ENCODE assay signal across 23 mouse cellular contexts in the genomic region with DNA sequence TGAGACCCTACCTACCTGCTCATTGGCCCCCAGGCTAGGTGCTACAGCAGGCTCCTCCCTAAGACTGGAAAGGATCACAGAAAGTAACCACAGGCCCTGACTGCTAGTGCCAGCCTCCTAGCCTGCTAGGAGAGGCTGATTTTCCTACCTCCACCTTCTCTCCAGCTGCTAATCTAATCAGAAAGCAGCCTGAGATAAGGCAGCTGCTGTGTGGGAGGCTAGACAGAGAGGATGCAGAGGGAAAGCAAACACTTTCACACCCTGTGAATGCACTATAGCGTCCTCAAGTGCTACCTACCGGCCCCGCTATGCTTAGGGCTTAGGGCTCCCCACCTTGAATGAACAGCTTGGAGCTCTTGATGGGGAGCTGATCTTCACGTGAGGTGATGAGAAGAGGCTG. TPM values are rescaled to one million over a fixed set of nuclear protein-coding genes. Genes with fewer than 3 reads are reported as not detected.
DNase-seq lines count a peak whose midpoint lies in the region; ATAC-seq lines count a peak whose summit lies in the region.
"Had no signal": no experiment of that assay in that cellular context is flagged by ENCODE, and none has a peak within 500 bp of the region (broad histone marks: within the 10 kb centered on the region; RNA-seq: fewer than 3 reads in every experiment).

No protein-coding gene starts in this region.

- peaks cover 28% of the 10 kb centered on the region for H3K4me1 ChIP-seq in kidney, embryonic 15.5 days
- H3K4me1 ChIP-seq: megakaryocyte, embryonic 14.5 days had no signal

- 57% methylated on average over 4 of the region's 4 CpGs for WGBS in kidney, embryonic 15.5 days

- peak overlapping the region; percentile 55; the same call in 1 of the 2 replicates for H3K27ac ChIP-seq in kidney, embryonic 15.5 days
- H3K27ac ChIP-seq: embryonic facial prominence, embryonic 15.5 days; hindbrain, embryonic 15.5 days; limb, embryonic 15.5 days; midbrain, embryonic 15.5 days had no signal

- DNase-seq in frontal cortex, postnatal 14 days (ENCODE audit: low spot score in 2 of 2) = no peak
- DNase-seq in kidney, postnatal 10 days = no peak
- peak; percentile 12 for DNase-seq in right cerebral cortex, adult 18-20 months
- no peak for DNase-seq in right cerebral cortex, postnatal 36 days (ENCODE audit: low spot score in 2 of 2)
- DNase-seq: adrenal gland, postnatal 25 days; cerebellum, adult 11-12 months; cerebellum, postnatal 14 days; heart, adult 18-20 months; heart, postnatal 36 days; kidney, adult 8-10 months; spleen, adult 18-20 months; thymus, postnatal 14 days had no signal

- H3K27me3 ChIP-seq in kidney, embryonic 15.5 days = no peaks in the 10 kb centered on the region
- H3K27me3 ChIP-seq: embryonic facial prominence, embryonic 15.5 days; hindbrain, embryonic 15.5 days; limb, embryonic 15.5 days; midbrain, embryonic 15.5 days had no signal

- ATAC-seq in frontal cortex, adult (ENCODE audit: low TSS enrichment) = 0 out of 2 replicates have a peak, but pooled peaks have one; percentile 16
- ATAC-seq in kidney, embryonic 15.5 days (replicated peaks; ENCODE audit: low FRiP score) = no peak
- ATAC-seq in activated CD4-positive, CD25-positive, alpha-beta regulatory T cell, adult 4 months = no peak
- ATAC-seq: CD4-positive, CD25-positive, alpha-beta regulatory T cell, adult 4 months; forebrain, embryonic 16.5 days; midbrain, embryonic 15.5 days had no signal

- H3K4me2 ChIP-seq in kidney, embryonic 15.5 days = no peak overlapping the region
- H3K4me2 ChIP-seq: embryonic facial prominence, embryonic 15.5 days; hindbrain, embryonic 15.5 days; limb, embryonic 15.5 days; midbrain, embryonic 15.5 days had no signal

- H3K4me3 ChIP-seq in kidney, embryonic 15.5 days (replicated peaks) = no peak overlapping the region
- H3K4me3 ChIP-seq: embryonic facial prominence, embryonic 15.5 days; hindbrain, embryonic 15.5 days; limb, embryonic 15.5 days; megakaryocyte, embryonic 14.5 days; midbrain, embryonic 15.5 days; myocyte had no signal

- H3K9ac ChIP-seq in kidney, embryonic 15.5 days = no peak overlapping the region
- H3K9ac ChIP-seq: embryonic facial prominence, embryonic 15.5 days; hindbrain, embryonic 15.5 days; limb, embryonic 15.5 days; midbrain, embryonic 15.5 days had no signal

- no peaks in the 10 kb centered on the region for H3K9me3 ChIP-seq in kidney, embryonic 15.5 days (replicated peaks)
- H3K9me3 ChIP-seq: embryonic facial prominence, embryonic 15.5 days; hindbrain, embryonic 15.5 days; limb, embryonic 15.5 days; megakaryocyte, embryonic 14.5 days; midbrain, embryonic 15.5 days had no signal

- no peaks in the 10 kb centered on the region for H3K36me3 ChIP-seq in kidney, embryonic 15.5 days
- H3K36me3 ChIP-seq: embryonic facial prominence, embryonic 15.5 days; hindbrain, embryonic 15.5 days; limb, embryonic 15.5 days; midbrain, embryonic 15.5 days had no signal

RNA-seq across cellular contexts. Expression of a gene that starts 19.6 kb away (rescaled TPM):
- polyA plus RNA-seq in kidney, embryonic 15.5 days (2015; fragmentation: Nextera tagmentation; extraction: Ambion mirVana) = 26.8 and 28.8 TPM in 2 replicates
- under 1 TPM in 1 of 2 experiments, not detected in 1; 0.26 TPM for polyA plus RNA-seq in activated CD4-positive, CD25-positive, alpha-beta regulatory T cell, adult 4 months (2017; shearing (Covaris generic))

Comparison
In these comparisons a context has a peak if more than half of its experiments do, and no peak if none do; other contexts are left out.
1. RNA of a gene that starts 19.6 kb away (polyA plus RNA-seq): 26.8 to 28.8 TPM in kidney, embryonic 15.5 days; 0.26 TPM in activated CD4-positive, CD25-positive, alpha-beta regulatory T cell, adult 4 months; every median in the first group is over 10 times any median in the second.